Mouse (Mus musculus) E14TG2a.4 (cell line): ENCODE data around the gene Msmp.

Experiments used
- H3K27me3 ChIP-seq: 2 replicates; pipeline ENCODE4 v1.6.1; 2014; ENCODE audit warnings: low read length, control low read depth; ENCODE audit not compliant: insufficient read depth
- H3K36me3 ChIP-seq: 2 replicates; pipeline ENCODE4 v1.6.1; 2014; ENCODE audit warnings: low read length, control low read depth; ENCODE audit not compliant: insufficient read depth
- H3K4me1 ChIP-seq: replicated peaks from 2 replicates; pipeline ENCODE4 v1.6.1; 2014; ENCODE audit warnings: low read depth, low read length, control low read depth
- H3K4me3 ChIP-seq: replicated peaks from 2 replicates; pipeline ENCODE4 v1.5.1; 2014; ENCODE audit warnings: mild to moderate bottlenecking, low read length
- H3K9me3 ChIP-seq: 2 replicates; pipeline ENCODE4 v1.6.1; 2014; ENCODE audit warnings: low read length, control low read depth
- CTCF ChIP-seq: conservative IDR thresholded peaks from 2 replicates; pipeline ENCODE4 v1.5.1; 2014; ENCODE audit warnings: low read length
- NANOG ChIP-seq: IDR thresholded peaks from 2 replicates; pipeline ENCODE4 v1.6.1; 2014; ENCODE audit warnings: borderline replicate concordance, low read length, mixed read lengths
- POU5F1 ChIP-seq: IDR thresholded peaks from 2 replicates; pipeline ENCODE4 v1.6.1; 2014; ENCODE audit warnings: low read length, borderline replicate concordance

Msmp gene

DNA sequence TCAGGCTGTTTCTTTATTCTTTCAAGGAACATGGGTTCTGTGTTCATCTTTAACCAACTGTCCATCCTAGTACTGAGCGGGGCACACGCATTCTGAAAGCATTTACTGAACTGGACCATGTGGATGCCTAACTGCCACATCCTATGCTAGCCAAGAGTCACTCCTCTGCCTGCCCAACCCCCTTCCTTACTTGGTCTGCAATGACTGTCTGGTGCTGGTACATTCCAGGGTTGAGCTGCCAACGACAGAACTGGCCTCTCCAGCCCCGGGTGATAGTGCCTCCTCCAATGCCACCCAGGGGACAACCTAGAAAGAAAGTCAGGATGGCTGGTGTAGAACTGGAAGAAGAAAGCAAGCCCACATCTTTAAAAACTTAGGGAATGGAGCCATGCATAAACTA lies 10.7 kb downstream of the Msmp start:
- TF ChIP-seq POU5F1 (no peak), NANOG (no peak), CTCF (no peak)
- Histone ChIP-seq H3K36me3 (peaks cover 67% of the 10 kb centered on the region), H3K27me3 (no peaks in the 10 kb centered on the region; the same call in 1 of the 2 replicates), H3K4me1 (peaks cover 56% of the 10 kb centered on the region), H3K4me3 (no peak overlapping the region), H3K9me3 (no peaks in the 10 kb centered on the region)

DNA sequence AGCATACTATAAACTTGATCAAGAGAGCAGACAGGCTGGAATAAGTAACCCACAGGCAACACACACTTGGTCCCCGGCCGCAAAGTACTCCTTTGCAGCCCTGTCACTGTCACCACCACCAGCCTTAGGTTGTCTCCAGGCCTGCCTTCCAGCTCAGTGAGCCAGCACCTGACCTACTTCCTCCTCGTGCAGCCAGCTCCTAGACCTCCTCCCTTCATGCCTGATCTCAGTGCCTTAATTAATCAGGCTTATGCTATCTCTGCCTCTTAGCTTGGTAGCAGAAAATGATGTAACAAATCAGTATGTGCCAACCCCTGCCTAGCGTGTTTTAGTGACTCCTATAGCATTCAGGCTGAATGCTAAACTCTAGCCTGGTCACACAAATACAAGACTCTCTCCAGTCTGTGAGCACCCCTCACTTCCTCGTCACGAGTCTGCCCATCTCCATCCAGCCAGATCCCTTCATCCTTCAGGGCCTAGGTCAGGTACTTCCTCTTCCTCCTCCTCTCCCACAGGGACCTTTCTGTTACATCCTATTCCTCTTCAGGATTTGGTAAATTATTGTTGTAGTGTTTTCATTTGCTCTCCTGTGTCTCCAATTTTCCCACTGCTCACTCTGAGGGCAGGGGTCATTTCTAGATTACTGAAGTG lies 12.8 kb downstream of the Msmp start:
- Histone ChIP-seq H3K4me1 (peaks cover 39% of the 10 kb centered on the region), H3K4me3 (no peak overlapping the region), H3K27me3 (no peaks in the 10 kb centered on the region), H3K9me3 (no peaks in the 10 kb centered on the region), H3K36me3 (peaks cover 82% of the 10 kb centered on the region)
- TF ChIP-seq NANOG: no peak
- TF ChIP-seq POU5F1: no peak
- no peak for TF ChIP-seq CTCF

DNA sequence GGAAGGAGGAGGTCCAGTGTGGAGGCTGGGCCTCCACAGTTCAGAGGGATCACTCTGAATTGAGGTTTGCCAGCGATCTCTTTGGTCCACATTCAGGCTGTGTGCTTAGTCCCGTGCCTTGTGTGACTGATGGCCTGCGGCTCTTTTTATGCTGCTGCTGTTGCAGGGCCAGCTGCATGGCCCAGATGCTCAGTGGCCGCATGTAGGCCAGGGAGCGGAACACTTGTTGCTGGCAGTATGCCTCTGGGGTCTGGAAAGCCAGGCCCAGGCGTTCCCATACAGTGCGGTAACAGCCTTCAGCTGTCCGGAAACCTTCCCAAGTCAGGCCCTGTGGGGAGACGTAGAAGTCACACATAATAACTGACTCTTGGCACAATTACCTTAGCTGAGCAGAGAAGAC lies 17.2 kb downstream of the Msmp start:
- TF ChIP-seq CTCF (no peak), POU5F1 (no peak), NANOG (no peak)
- H3K27me3 ChIP-seq: no peaks in the 10 kb centered on the region
- H3K36me3 ChIP-seq: peaks cover 84% of the 10 kb centered on the region
- H3K9me3 ChIP-seq: no peaks in the 10 kb centered on the region
- peaks cover 38% of the 10 kb centered on the region for H3K4me1 ChIP-seq
- H3K4me3 ChIP-seq: no peak overlapping the region

GRCm38 (mm10) chr4:43564231-43564630 lies 20.1 kb downstream of the Msmp start:
- no peaks in the 10 kb centered on the region for H3K9me3 ChIP-seq
- peaks cover 42% of the 10 kb centered on the region for H3K4me1 ChIP-seq
- no peak overlapping the region for H3K4me3 ChIP-seq
- TF ChIP-seq CTCF (no peak), NANOG (no peak), POU5F1 (no peak)
- H3K36me3 ChIP-seq: peaks cover 63% of the 10 kb centered on the region
- H3K27me3 ChIP-seq: no peaks in the 10 kb centered on the region

DNA sequence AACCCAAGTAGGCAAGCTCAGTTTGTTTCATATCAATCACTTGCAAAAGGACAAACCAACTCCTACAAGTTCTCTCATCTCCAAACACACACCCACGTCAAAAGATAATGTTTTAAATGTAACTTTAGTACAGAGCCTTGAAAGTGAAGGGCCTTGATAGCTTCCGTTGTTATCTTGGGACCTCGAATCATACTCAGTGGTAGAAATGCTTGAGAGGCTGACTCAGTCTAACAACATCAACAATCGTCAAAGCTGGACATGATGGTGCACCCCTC lies 20.8 kb downstream of the Msmp start:
- no peaks in the 10 kb centered on the region for H3K27me3 ChIP-seq
- peaks cover 56% of the 10 kb centered on the region for H3K36me3 ChIP-seq
- H3K4me1 ChIP-seq: peaks cover 49% of the 10 kb centered on the region
- H3K9me3 ChIP-seq: no peaks in the 10 kb centered on the region
- peak overlapping the region; percentile 94 for H3K4me3 ChIP-seq
- no peak for TF ChIP-seq NANOG
- TF ChIP-seq CTCF: no peak
- TF ChIP-seq POU5F1: no peak

DNA sequence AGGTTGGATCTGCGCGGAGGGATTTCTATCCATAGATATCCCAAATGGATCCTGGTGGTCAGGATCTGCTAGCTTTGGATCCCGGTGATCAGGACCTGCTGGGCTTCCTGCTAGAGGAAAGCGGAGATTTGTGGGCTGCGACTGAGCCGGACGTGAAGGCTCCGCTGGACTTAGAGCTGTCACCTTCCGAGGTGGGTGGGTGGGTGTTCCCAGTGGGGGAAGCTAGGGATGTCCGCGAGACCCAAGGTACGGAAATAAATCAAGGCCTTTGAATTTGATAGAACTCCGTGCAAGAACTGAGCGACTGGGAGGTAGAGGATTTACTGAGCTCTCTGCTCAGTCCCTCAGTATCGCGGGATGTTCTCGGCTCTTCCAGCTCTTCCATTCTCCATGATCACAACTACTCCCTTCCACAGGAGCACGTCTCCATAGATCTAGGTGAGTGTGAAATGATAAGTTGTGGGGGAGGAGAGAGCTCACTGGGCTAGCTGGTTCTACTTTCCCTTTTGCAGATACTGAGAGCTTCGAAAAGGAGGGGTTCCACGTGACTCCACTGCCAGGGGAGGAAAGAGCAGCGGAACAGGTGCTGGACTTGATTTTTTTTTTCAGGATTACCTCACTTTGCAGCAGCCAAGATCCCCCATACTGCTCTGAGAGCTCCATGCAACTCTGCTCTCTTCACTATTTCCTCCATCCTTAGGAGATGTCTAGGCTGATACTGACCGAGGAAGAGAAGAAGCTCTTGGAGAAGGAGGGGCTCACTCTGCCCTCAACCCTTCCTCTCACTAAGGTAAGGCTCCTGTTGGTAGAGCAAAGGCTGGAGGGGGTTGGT lies 21.3 kb downstream of the Msmp start:
- Histone ChIP-seq H3K4me1 (peaks cover 54% of the 10 kb centered on the region), H3K4me3 (peak overlapping the region; percentile 94), H3K36me3 (peaks cover 51% of the 10 kb centered on the region), H3K27me3 (no peaks in the 10 kb centered on the region), H3K9me3 (no peaks in the 10 kb centered on the region)
- TF ChIP-seq POU5F1 (no peak), CTCF (no peak), NANOG (no peak)

DNA sequence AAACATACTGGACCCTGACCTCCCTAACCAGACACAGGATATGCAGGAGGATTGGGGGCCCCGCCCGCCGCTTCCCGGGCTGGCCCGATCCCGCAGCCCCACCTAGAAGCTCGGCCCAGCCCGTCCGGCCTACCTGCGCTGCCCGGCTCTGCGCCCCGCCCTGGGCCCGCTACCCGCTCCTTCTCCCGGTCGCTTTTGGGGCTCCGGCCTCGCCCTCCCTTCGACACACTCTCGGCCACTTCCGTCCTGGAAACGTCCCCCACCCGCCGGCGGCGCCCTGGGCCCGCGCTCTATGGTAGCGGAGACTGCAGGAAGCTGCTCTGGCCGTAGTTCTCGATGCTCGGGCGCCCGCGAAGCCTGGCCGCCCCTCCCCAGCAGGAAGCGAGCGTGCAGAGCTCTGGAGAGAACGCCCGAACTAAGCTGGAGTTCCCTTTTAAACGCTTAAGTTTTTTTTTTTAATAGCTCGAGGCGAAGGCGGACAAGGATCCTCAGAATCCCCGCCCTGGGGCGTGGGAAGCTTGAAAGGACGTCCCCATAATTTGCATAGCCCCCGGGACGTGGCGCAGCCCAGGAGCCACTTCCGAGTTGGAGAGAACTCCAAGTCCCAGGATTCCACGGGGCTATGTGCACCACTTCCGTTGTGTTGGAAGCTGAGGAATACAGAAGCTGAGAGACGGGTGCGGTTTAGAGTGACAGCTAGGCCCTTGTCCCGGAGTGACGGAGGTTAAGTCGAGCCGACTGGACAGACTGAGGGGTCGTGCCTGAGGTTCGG lies 22.1 kb downstream of the Msmp start, which contains the start of the genes Creb3 and Tln1:
TSS of gene Creb3 (plus strand) at position 336 of the 772 bp plus-strand sequence.
TSS of gene Tln1 (minus strand) at position 695 of the 772 bp plus-strand sequence.
- Histone ChIP-seq H3K4me3 (peak within 1 kb of the TSS; percentile 94), H3K36me3 (peaks cover 47% of the 10 kb centered on the region), H3K4me1 (peaks cover 62% of the 10 kb centered on the region), H3K9me3 (no peaks in the 10 kb centered on the region), H3K27me3 (no peaks in the 10 kb centered on the region)
- TF ChIP-seq POU5F1: no peak
- TF ChIP-seq CTCF: no peak
- TF ChIP-seq NANOG: no peak

DNA sequence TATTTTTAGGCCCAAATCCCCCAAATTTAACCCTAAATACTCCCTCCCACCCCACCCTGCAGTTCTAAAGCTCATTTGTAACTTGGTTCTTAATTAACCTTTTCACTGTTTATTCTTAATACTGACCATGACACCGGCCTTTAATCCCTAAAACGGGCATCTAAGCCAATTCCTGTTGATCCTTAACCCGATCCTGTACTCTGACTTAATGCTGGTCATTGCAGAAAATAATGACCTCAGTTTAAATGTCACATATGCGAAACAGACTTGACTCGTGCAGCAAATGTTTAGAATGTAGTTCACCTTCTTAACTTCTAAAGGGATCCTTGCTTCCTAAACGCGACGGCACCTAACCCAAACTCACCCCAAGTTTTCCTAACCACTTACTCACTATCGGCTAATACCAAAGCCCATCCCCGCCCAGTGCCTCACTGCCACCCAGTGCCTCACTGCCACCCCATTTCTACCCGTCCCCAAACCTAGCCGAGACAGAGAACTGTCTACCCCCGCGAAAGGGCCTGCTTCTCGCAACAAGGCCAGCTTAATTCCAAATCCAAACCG lies 22.8 kb downstream of the Msmp start:
- no peak for TF ChIP-seq POU5F1
- no peak for TF ChIP-seq CTCF
- no peak for TF ChIP-seq NANOG
- Histone ChIP-seq H3K27me3 (no peaks in the 10 kb centered on the region), H3K4me3 (peak overlapping the region; percentile 94), H3K4me1 (peaks cover 69% of the 10 kb centered on the region), H3K36me3 (peaks cover 47% of the 10 kb centered on the region), H3K9me3 (no peaks in the 10 kb centered on the region)
